Mouse (Mus musculus) brain, embryonic 14.5 days (tissue): ENCODE data around the gene Slc7a15. TPM values are rescaled to one million over a fixed set of nuclear protein-coding genes. Genes with fewer than 3 reads are reported as not detected.

ENCODE experiments used
- DNase-seq: peaks from one replicate; pipeline ENCODE4 v3.0.0-alpha.2; 2011; ENCODE audit warnings: low read depth
- CTCF ChIP-seq: fragments of 200-500 bp; IDR thresholded peaks from 2 replicates; pipeline ENCODE4 v1.5.1; 2012; ENCODE audit warnings: inconsistent platforms, mild to moderate bottlenecking, moderate library complexity, borderline replicate concordance; ENCODE audit not compliant: insufficient read depth, insufficient read length; ENCODE audit errors: extremely low read depth
- POLR2A ChIP-seq: fragments of 200-500 bp; IDR thresholded peaks from 2 replicates; pipeline ENCODE4 v1.6.1; 2012; ENCODE audit warnings: mild to moderate bottlenecking, inconsistent platforms, borderline replicate concordance; ENCODE audit not compliant: poor library complexity, insufficient read depth, insufficient read length, severe bottlenecking; ENCODE audit errors: extremely low read depth
- polyA plus RNA-seq: library from polyadenylated mRNA; depleted of rRNA; stranded (reverse); fragments of >200 nt; gene quantifications from 2 replicates; pipeline ENCODE4 v1.2.3, GENCODE M21; 2012

Gene Slc7a15
- polyA plus RNA-seq, 1 experiment, result not detected

- DNase-seq, result peak; percentile 99
- TF ChIP-seq CTCF (no peak), POLR2A (peak; percentile 83)
Measured at GRCm38 (mm10) chr12:8499871-8500596, 98.8 kb downstream of the Slc7a15 start, which contains the start of gene Rhob. Rhob (minus strand) TSS chr12:8500009.

DNA sequence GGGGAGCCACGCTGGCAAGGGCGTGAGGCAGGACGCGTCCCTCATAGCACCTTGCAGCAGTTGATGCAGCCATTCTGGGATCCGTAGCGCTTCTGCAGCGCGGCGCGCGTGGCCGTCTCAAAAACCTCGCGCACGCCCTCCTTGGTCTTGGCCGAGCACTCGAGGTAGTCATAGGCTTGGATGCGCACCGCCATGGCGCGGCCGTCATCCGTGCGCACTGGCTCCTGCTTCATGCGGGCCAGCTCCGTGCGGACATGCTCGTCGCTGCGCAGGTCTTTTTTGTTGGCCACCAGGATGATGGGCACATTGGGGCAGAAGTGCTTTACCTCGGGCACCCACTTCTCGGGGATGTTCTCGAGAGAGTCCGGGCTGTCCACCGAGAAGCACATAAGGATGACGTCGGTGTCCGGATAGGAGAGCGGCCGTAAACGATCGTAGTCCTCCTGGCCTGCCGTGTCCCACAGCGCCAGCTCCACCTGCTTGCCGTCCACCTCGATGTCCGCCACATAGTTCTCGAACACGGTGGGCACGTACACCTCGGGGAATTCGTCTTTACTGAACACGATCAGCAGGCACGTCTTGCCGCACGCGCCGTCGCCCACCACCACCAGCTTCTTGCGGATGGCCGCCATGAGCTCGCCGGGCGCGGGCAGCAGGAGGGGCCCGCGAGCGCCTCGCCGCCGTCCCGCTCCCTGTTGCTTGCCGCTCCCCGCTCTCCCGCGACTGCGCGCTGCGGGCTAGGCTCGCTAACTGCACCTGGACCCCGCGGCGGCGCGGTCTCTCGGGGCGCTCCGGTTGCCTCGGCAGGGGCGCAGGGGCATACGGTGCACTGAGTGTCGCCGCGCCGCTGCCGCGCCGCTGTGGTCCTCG is 99.6 kb downstream of the Slc7a15 start:
- DNase-seq, result peak; percentile 83
- no peak for TF ChIP-seq CTCF
- 0 out of 2 replicates have a peak, but pooled peaks have one; percentile 18 for TF ChIP-seq POLR2A

DNA sequence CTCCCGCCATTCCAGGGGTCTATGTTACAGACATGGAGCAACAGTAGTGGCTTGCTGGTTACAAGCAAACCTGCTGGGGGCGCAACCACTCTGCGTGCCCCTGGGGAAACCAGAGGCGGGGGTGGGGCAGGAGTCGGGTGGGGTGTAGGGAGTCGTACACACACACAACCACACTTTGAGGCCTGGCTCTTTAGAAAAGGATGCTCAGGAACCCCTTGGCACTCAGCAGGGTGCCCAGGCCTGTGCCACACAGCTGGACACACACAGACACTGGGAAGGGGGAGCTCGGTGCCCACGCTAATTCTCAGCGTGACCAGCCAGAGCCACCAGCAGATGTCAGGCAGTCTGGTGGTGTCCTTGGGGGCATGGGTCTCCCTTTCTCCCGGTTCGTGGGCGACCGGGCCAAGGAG is 100.3 kb downstream of the Slc7a15 start:
- peak; percentile 68 for DNase-seq
- TF ChIP-seq CTCF, result peak; percentile 19; the same call in 1 of the 2 replicates
- no peak for TF ChIP-seq POLR2A

DNA sequence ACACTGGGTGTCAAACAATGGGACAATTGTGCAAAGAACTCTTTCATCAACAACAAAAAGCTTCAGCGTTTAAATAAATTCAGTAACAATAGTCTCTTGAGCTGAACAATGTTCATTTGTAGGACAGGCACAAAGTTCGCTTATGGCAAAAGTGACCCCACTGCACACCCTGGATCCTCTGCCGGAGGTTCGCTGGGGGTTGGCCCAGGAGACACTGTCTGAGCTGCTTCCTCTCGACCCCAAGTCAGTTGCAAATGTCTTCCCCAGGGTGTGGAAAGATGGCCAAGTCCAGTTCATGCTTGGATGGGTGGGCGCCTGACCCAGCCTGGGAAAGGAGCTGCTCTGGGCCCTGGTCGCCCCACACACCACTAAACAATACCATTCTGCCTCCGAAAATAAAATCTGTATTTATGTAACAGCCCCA is 100.7 kb downstream of the Slc7a15 start:
- peak; percentile 47 for DNase-seq
- no peak for TF ChIP-seq CTCF
- no peak for TF ChIP-seq POLR2A

DNA sequence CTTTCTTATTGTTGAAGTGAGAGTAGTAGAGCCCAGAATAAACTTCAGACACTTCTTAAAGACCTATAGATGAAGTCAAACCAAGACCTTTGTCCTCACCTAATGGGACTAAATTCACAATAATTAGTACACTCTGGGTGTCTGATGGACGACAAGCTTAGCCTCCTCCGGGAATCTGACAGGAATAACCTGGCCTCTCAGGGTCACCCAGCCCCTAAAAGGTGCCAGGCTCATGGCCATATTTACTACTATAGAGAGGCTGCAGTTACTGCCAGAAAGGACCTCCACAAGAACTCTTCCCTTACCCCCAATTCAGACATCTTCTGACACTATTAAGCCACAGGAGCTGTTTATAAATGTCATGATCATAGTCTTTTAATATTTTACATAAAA is 101.6 kb downstream of the Slc7a15 start:
- DNase-seq, result no peak
- TF ChIP-seq CTCF, result no peak
- TF ChIP-seq POLR2A, result no peak

- no peak for DNase-seq
- TF ChIP-seq CTCF (no peak), POLR2A (no peak)
Measured at GRCm38 (mm10) chr12:8496679-8497313, 102.1 kb downstream of the Slc7a15 start.

DNA sequence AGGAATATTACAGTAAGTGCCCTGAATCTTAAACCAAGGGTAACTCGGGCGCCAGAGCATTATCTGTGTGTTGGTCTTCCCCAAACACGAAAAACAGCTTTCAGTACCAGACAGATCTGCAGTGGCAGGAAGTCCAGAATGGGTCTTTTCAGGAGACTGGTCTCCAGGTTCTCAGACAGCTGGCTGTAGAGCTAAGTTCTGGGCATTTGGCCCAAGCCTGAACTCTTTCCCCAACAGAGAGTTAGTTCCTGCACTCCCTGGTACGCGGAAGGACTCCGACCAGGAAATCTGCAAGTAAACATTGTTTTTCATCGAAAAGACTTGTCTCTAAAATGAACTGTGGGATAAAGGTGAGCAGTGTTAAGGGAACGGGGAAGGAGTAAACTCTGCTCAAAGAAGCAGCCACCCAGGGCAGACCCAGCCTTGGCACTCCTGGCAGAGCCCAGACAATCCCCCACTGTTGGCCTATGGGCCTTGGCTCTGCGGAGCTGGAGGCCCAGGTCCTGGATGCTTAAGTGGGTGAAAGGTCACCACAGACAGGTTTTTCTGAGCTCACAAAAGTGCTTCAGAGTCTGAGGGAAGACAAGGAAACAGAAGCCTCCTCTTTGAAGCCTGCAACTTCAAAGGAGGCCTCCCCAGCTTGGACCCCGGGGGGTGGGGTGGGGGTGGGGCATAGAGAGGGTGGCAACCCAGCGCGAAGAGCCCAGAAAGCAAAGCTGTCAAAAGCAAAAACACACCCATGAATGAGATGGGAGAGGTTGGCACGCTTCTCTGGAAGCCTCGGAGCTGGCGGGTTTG is 102.8 kb downstream of the Slc7a15 start:
- peak; percentile 64 for DNase-seq
- TF ChIP-seq POLR2A, result no peak
- no peak for TF ChIP-seq CTCF

GRCm38 (mm10) chr12:8494675-8495074 is 104.2 kb downstream of the Slc7a15 start:
- TF ChIP-seq POLR2A (no peak), CTCF (no peak)
- DNase-seq, result no peak

GRCm38 (mm10) chr12:8493386-8493785 is 105.5 kb downstream of the Slc7a15 start:
- TF ChIP-seq POLR2A (no peak), CTCF (no peak)
- no peak for DNase-seq

DNA sequence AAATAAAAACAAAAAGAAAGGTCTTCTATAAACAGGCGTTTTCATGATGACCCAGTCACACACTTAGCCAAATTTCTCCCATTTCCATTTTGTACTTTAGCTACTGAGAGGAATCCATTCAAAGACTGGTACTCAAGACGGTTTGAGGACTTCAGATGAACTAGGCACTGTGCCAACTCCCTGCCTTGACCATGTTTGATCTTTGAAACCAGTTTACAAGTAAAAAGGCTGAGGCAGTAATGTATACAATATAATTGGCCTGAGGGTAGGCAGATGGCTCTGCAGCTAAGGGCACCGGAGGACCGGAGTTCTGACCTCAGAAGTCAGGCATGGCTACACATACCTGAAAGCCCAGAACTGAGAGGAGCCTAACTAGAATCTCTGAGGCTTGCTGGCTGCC is 109.8 kb downstream of the Slc7a15 start:
- no peak for TF ChIP-seq CTCF
- TF ChIP-seq POLR2A, result no peak
- peak; percentile 79 for DNase-seq

GRCm38 (mm10) chr12:8488652-8488980 is 110.2 kb downstream of the Slc7a15 start:
- no peak for TF ChIP-seq POLR2A
- TF ChIP-seq CTCF, result no peak
- DNase-seq, result no peak
